Mouse (Mus musculus) right cerebral cortex, postnatal 25 days (tissue): ENCODE measurements around the gene Hist2h2ab.
"Not testable (repeated sequence)": the region's sequence is repeated elsewhere in the genome, so short reads cannot be mapped to it uniquely, and the experiment has no call there.

Experiments
- DNase-seq: peaks from one replicate; pipeline ENCODE4 v3.0.0; 2022

The Hist2h2ab gene

GRCm38 (mm10) chr3:96198601-96199251 lies 20.9 kb upstream of the Hist2h2ab start:
- not testable (repeated sequence) for DNase-seq

GRCm38 (mm10) chr3:96199731-96200130 lies 19.9 kb upstream of the Hist2h2ab start:
- DNase-seq = no peak

GRCm38 (mm10) chr3:96207819-96208218 lies 11.8 kb upstream of the Hist2h2ab start:
- DNase-seq = no peak

GRCm38 (mm10) chr3:96209242-96209641 lies 10.4 kb upstream of the Hist2h2ab start:
- no peak for DNase-seq

DNA sequence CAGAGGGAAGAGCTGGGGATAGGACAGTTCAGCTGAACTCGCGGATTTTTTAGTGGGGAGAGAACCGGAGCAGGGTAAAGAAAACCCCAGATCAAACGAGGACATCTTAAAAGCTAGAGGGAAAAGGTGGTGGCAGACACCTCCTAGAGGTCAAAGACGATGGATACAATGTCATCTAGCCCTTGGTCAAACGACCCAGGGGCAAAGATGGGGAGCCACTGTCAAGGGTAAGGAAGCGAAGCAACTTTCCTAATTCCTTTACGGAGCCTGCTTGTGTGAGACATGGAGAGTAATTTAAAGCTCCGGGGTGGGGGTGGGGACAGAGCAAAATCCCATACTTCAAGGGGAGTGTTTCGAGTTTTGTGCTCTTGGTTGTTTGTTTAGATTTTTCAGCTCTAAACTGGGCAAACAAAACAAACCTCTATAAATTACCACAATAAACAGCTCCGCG lies 449 bp upstream of the Hist2h2ab start:
- DNase-seq = peak; percentile 24

DNA sequence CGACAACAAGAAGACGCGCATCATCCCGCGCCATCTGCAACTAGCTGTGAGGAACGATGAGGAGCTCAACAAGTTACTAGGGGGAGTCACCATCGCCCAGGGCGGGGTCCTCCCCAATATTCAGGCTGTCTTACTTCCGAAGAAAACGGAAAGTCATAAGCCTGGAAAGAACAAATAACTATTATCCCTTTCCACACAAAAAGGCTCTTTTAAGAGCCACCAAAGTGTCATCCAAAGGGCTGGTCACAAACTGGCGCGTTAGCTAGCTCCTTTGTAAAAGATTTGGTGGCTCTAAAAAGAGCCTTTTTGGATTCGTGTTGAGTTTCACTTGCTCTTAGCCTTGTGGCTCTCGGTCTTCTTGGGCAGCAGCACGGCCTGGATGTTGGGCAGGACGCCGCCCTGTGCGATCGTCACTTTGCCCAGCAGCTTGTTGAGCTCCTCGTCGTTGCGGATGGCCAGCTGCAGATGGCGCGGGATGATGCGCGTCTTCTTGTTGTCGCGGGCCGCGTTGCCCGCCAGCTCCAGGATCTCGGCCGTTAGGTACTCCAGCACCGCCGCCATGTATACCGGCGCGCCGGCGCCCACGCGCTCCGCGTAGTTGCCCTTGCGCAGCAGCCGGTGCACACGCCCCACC lies 583 bp downstream of the Hist2h2ab start:
- DNase-seq = peak; percentile 80

GRCm38 (mm10) chr3:96220765-96221639 lies 1.3 kb downstream of the Hist2h2ab start, which contains the start of the genes Hist2h2ac and Hist2h2be:
Gene Hist2h2ac, minus strand, starts transcription at chr3:96220880.
Gene Hist2h2be, plus strand, starts transcription at chr3:96221119.
- DNase-seq = peak; percentile 73

DNA sequence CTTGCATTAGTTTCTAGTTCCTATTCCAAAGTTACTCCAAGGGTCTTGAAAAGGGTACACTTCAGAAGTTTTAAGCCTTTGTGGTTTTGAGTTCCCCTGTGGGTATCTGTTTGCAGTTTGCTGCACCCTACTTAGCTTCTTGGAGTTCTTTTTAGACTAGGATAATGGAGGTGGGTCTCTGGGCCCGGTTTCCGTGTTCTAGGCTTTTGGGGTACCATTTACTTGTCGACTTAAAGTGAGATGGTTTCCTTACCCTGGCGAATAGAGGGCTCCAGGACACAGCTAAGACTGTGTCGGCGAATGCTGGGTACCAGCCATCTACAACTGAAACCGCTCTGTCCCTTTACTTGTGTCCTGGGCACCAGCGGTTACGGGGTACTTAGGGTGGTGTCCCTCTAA lies 2.0 kb downstream of the Hist2h2ab start:
- DNase-seq = peak; percentile 19

DNA sequence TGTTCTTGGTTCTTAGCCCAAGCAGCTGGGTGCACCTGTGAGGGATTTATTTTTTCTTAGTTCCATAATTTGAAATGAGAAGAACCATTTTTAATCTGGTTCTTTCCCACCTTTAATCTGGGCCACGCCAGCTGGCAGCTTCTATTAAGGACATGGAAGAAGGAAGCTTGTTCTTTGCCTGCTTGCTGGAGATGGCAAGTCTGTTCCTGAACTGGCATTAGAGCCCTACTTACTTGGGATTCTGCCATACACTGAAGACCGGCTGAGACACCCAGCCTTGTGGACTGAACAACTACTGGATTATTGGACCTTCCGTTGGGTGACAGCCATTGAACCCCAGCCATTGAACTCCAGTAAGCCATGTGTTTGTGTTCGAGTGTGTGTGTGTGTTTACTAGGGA lies 3.1 kb downstream of the Hist2h2ab start:
- DNase-seq = no peak

DNA sequence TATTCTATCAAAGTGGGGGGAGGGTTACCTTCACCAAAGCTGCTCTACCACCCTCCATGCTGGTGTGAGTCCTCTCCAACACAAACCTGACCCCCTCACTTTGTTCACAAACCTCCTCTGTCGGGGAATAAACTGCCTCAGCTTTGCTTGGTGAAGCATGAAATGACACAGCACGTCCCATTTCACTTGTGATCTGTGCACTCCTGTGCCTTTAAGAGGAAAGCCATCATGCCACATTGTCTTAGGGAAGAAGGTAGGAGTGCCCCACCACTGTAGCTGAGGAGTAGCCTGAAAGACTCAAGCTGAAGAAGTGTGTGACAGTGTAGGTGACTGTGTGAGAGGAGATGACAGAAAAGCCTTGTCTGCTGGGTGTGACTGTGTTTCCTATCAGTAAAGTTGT lies 5.8 kb downstream of the Hist2h2ab start:
- no peak for DNase-seq

DNA sequence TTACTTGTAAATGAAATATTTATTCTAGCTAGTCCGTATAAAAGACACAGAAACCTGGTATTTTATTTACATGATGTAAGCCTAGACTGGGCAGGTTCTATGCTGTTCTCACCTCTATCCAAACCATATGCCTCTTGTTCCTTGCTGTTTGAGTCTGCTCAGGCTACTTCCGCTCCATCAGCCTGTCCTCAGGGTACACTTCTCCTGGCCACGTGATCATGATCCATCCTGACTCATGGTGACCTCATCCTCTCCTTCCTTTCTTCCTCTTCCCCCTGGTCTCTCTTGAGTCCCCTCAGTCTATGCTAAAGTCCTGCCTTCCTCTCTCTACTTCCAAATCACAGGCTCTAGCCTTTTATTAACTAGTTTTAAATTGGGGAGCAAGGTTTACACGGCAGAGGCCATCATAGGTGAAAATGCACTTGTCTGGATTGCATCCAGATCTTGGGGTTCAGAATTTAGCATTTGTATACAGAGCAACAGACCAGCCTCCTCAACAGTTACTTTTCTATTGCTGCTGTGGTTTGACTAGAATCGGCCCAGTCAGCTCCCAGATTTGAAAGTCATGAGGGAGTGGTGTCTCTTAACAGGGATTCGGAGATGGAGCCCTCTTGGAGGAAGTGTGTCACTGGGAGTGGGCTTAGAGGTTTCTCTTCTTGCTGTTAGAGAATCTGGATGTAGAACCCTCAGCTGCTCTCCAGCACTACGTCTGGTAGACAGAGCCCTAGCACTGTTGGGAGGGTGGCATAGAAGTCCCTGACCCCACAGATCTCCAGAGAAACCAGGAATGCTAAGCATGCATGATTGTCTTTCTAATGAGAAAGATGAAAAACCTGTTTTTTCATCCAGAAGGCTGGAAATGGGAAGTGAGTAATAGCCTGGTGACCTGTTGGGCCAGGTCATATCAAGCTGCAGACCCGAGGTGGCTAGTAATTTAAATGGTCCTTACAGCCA lies 7.3 kb downstream of the Hist2h2ab start:
- DNase-seq = no peak

- DNase-seq = no peak
These were observed 9.2 kb downstream of the Hist2h2ab start for GRCm38 (mm10) chr3:96228828-96229227.

DNA sequence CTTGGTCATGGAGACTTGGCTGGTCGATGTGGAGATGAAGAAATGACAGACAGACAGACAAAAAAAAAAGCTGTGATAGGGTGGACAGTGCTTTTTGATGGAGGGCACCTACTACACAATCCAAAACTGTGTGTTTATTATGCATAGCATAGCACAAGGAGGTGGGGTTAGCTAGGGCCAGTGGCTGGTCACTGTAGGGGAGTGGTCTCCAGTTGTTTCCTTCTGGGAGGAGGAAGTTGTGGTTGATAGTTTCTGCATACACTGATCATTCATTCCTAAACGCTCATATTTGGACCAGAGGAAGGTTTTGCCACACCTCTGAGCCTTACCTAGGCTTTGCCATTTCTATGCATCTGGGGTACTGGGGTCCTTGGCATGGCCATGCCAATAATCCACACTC lies 10.7 kb downstream of the Hist2h2ab start:
- DNase-seq = no peak

- no peak for DNase-seq
These were observed 11.5 kb downstream of the Hist2h2ab start for GRCm38 (mm10) chr3:96230910-96231757.

DNA sequence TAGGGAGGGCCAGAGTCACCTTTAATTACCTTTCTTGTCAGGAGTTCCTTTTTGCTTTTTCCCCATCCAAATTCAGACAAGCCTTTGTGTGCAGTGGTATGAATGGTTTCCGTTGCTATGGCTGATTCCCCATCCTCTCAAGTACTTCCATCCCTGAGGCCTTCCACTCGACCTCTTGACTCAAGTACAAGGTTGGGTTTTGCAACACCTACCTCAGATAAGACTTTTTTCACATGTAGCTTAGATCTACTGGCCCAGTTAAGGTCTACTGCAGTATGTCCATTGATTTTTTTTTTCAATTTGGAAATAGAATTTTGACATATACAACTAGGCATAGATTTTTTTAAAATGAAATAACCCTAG lies 12.1 kb downstream of the Hist2h2ab start:
- no peak for DNase-seq

DNA sequence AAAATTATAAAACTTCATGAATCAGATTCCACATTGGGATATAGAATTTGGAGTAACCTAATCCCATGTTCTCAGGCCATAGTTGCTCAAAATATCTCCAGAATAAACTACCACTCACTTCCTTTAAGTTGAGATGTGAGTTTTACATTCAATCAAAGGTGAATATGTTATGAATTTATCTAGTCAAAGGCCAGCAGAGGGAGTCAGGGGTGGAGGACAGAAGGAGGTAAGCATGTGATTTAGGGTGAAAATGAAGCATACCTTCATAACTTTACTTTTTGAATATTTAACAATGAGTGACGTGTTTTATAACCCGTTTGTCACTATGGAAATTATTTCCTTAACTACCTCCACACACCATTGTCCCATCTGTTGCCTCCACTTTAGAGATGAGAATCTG lies 15.2 kb downstream of the Hist2h2ab start:
- no peak for DNase-seq

- DNase-seq = no peak
These were observed 16.2 kb downstream of the Hist2h2ab start for GRCm38 (mm10) chr3:96235836-96236235.

- no peak for DNase-seq
These were observed 17.2 kb downstream of the Hist2h2ab start for GRCm38 (mm10) chr3:96236834-96237334.

DNA sequence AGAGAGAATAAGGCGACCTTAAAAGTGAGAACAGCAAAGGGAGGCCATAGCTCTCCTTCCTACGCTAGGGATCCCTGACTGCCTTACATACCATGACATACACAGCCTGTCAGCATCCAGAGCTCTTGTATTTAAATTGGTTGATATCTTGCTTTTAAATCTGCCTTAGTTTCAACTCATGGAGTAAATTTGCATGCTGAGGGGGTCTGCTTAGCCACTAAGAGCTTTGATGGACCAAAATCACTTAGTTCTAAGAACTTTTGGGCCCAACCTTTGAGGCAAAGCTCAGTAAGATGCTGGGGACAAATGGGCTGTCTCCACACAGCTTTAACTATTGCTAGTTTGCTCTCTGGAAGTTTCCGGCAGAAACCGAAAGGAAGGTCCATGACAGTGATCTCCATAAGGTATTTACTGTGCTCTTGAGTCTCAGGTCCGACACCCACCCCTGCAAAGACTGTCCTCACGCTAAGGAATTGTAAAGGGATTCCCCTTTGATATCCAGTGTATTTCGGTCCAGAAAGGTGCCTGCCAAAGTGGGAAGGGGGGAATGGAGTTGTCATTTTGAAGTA lies 17.8 kb downstream of the Hist2h2ab start:
- DNase-seq = no peak

DNA sequence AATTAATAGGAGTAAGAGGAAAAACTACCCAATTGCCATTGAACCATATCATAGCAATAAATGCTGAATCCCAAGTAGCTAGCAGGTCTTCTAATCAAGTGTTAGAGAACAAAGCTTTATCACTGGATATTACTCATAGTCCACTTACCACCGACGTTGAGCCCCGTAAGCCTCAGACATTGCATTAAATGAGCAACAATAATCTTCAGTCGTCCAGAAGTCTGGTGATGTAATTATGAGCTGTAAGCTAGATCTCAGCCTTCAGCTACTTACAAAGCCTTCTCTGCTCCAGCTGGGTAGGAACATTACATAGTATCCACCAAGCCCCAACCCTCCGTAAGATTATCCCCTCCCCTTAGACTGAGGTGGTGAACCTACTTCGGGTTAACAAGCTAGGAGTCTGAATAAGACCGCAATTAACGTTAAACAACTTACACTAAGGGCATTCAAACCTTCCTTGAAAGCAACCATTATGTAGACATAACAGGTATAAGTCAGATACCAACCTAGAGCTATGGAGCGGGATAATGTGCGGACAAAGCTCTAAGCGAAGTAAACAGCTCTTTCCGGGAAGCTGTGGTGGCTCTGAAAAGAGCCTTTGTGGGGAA lies 18.3 kb downstream of the Hist2h2ab start:
- DNase-seq = no peak
